Mouse (Mus musculus) heart, adult 10 weeks (tissue): ENCODE results near the gene Olfr93. TPM values are rescaled to one million over a fixed set of nuclear protein-coding genes. Genes with fewer than 3 reads are reported as not detected.

Source experiments
- polyA plus RNA-seq: library from polyadenylated mRNA; stranded (reverse); fragments of 350-450 nt; fragmentation: Illumina TruSeq; extraction: RNeasy Lipid Tissue Mini Kit (QIAGEN cat#74804); gene quantifications from one replicate; pipeline ENCODE4 v1.2.3, GENCODE M21; 2014; ENCODE audit warnings: low read depth, low replicate concordance

Gene Olfr93
- not detected for polyA plus RNA-seq

GRCm38 (mm10) chr17:37161394-37161793, at the start of gene Olfr93:
Gene Olfr93 (minus strand): TSS chr17:37161494.

GRCm38 (mm10) chr17:37200894-37201293, 39.6 kb upstream of the Olfr93 start, which contains the start of gene Olfr94:
Gene Olfr94 (minus strand): TSS chr17:37200994.

GRCm38 (mm10) chr17:37193656-37194055, 32.4 kb upstream of the Olfr93 start, which contains the start of gene Ubd:
Gene Ubd (plus strand): TSS chr17:37193892.

DNA sequence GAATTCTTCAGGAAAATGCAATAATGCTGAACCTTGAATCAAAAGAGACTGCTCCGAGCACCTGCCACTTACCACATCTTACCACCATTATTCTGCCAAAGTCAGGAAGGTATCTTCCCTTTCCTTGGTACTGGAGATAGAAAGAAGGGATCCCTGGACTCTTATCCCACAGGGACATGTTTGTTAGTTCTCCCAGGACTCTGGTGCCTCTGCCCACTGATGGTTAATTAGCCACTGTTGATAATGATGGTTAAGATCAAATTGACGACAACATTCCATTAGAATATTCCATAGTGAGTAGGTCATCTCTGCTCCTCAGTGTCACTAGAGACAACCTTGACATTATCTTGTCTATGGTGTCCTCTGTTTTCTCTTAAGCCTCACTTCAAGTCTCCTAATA, 41.3 kb downstream of the Olfr93 start, which contains the start of gene Olfr92:
Gene Olfr92, minus strand, starts transcription at position 101 of the 400 bp plus-strand sequence.

DNA sequence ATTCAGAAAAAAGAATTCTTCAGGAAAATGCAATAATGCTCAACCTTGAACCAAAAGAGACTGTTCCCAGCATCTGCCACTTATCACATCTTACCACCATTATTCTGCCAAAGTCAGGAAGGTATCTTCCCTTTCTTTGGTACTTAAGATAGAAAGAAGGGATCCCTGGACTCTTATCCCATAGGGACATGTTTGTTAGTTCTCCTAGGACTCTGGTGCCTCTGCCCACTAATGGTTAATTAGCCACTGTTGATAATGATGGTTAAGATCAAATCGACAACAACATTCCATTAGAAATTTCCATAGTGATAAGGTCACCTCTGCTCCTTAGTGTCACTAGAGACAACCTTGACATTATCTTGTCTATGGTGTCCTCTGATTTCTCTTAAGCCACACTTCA, 63.1 kb downstream of the Olfr93 start, which contains the start of gene Olfr91:
Gene Olfr91, minus strand, starts transcription at position 101 of the 400 bp plus-strand sequence.

Other genes with a start within 250 kb of the Olfr93 start
- 0.52 TPM for gene Rnf39, start 218.6 kb downstream of the Olfr93 start, polyA plus RNA-seq
- gene Ppp1r11, start 209.8 kb downstream of the Olfr93 start, polyA plus RNA-seq = 96.5 TPM
- gene Znrd1, start 202.9 kb downstream of the Olfr93 start, polyA plus RNA-seq = 44.0 TPM
- gene Znrd1as, start 202.9 kb downstream of the Olfr93 start, polyA plus RNA-seq = 29.8 TPM
- 1.2 TPM for gene 2410137M14Rik, start 180.3 kb downstream of the Olfr93 start, polyA plus RNA-seq
- gene H2-M5, start 172.0 kb downstream of the Olfr93 start, polyA plus RNA-seq = 0.55 TPM
- 3.7 TPM for gene Zfp57, start 160.3 kb downstream of the Olfr93 start, polyA plus RNA-seq
- not detected for gene Mog, start 138.1 kb downstream of the Olfr93 start, polyA plus RNA-seq
- 13.1 TPM for gene Gabbr1, start 115.5 kb downstream of the Olfr93 start, polyA plus RNA-seq
- not detected for gene Olfr90, start 73.0 kb downstream of the Olfr93 start, polyA plus RNA-seq
- gene Olfr91, start 63.2 kb downstream of the Olfr93 start, polyA plus RNA-seq = not detected
- not detected for gene Olfr92, start 41.4 kb downstream of the Olfr93 start, polyA plus RNA-seq
- gene Ubd, start 32.4 kb upstream of the Olfr93 start, polyA plus RNA-seq = not detected
- gene Olfr94, start 39.5 kb upstream of the Olfr93 start, polyA plus RNA-seq = not detected
- gene Olfr95, start 51.6 kb upstream of the Olfr93 start, polyA plus RNA-seq = not detected
- gene Olfr96, start 58.7 kb upstream of the Olfr93 start, polyA plus RNA-seq = not detected
- gene Olfr97, start 75.8 kb upstream of the Olfr93 start, polyA plus RNA-seq = not detected
- not detected for gene Olfr98, start 102.3 kb upstream of the Olfr93 start, polyA plus RNA-seq
- 6.0 TPM for gene H2-M3, start 108.7 kb upstream of the Olfr93 start, polyA plus RNA-seq
- gene Olfr99, start 122.0 kb upstream of the Olfr93 start, polyA plus RNA-seq = not detected
- gene Olfr101, start 142.8 kb upstream of the Olfr93 start, polyA plus RNA-seq = not detected
- gene Olfr102, start 155.6 kb upstream of the Olfr93 start, polyA plus RNA-seq = not detected
- gene Olfr103, start 178.2 kb upstream of the Olfr93 start, polyA plus RNA-seq = not detected
- gene Olfr104-ps, start 198.1 kb upstream of the Olfr93 start, polyA plus RNA-seq = not detected
- not detected for gene Olfr105-ps, start 217.5 kb upstream of the Olfr93 start, polyA plus RNA-seq
- gene Olfr106-ps, start 228.9 kb upstream of the Olfr93 start, polyA plus RNA-seq = not detected
- not detected for gene Olfr107, start 237.7 kb upstream of the Olfr93 start, polyA plus RNA-seq